ENCODE assay signal across 8 mouse cellular contexts in genomic region chr13:45539205-45539568, GRCm38 (mm10). TPM values are rescaled to one million over a fixed set of nuclear protein-coding genes. Genes with fewer than 3 reads are reported as not detected.
DNase-seq lines count a peak whose midpoint lies in the region; ATAC-seq and TF ChIP-seq lines count a peak whose summit lies in the region.

No protein-coding gene starts in this region.

- intact Hi-C loops in heart, postnatal 25 days (cut with DNase I), result loop anchor here (1.0 to 5.0 kb wide), 4 partner anchors 32 to 624 kb away; no protein-coding TSS in a partner anchor

- H3K27ac ChIP-seq in forebrain, embryonic 16.5 days (ENCODE audit: low read length), result peak overlapping the region; percentile 69
- H3K27ac ChIP-seq in layer of hippocampus, adult 2 months, result peak overlapping the region; percentile 88
- H3K27ac ChIP-seq in lung, embryonic 14.5 days (ENCODE audit: low read depth), result peak overlapping the region; percentile 50; the same call in 1 of the 2 replicates

- DNase-seq in G1E (ENCODE audit: low spot score), result peak; percentile 34
- peak; percentile 49 for DNase-seq in heart, postnatal 25 days (ENCODE audit: low spot score)
- peak; percentile 78 to 83 for DNase-seq in layer of hippocampus, adult 2 months (ENCODE audit: low spot score in 2 of 2)
- peak; percentile 91 for DNase-seq in lung, embryonic 14.5 days
- DNase-seq in ovary, postnatal 10 days (ENCODE audit: low spot score), result peak; percentile 59
- DNase-seq in thymus, postnatal 14 days, result peak; percentile 61

- ATAC-seq in G1E (ENCODE audit: extremely low read depth, insufficient number of reproducible peaks, low FRiP score, poor library complexity, severe bottlenecking), result 0 out of 2 replicates have a peak, but pooled peaks have one; percentile 30
- peak; percentile 70 for ATAC-seq in cerebellum, adult (ENCODE audit: insufficient number of reproducible peaks, low FRiP score, low TSS enrichment)
- ATAC-seq in forebrain, embryonic 16.5 days, result peak; percentile 92
- peak; percentile 84 for ATAC-seq in lung, embryonic 14.5 days (ENCODE audit: insufficient read depth)

- H3K27me3 ChIP-seq in G1E (ENCODE audit: insufficient read depth, low read length), result no peaks in the 10 kb centered on the region
- H3K27me3 ChIP-seq in forebrain, embryonic 16.5 days (replicated peaks; ENCODE audit: control insufficient read depth, insufficient read depth, low read length), result no peaks in the 10 kb centered on the region
- H3K27me3 ChIP-seq in lung, embryonic 14.5 days (ENCODE audit: insufficient read depth, low read length), result no peaks in the 10 kb centered on the region

- WGBS in forebrain, embryonic 16.5 days, result 2% methylated on average over 10 of the region's 10 CpGs
- 6% methylated on average over 10 of the region's 10 CpGs for whole genome bisulfite sequencing in lung, embryonic 14.5 days

- peak; percentile 73; the same call in 1 of the 2 replicates for TF ChIP-seq CTCF in G1E (IDR thresholded peaks at IDR 0.05; ENCODE audit: low read depth, low read length)
- TF ChIP-seq CTCF in layer of hippocampus, adult 2 months (conservative IDR thresholded peaks at IDR 0.05), result peak; percentile 74
- peak; percentile 85 for TF ChIP-seq CTCF in lung, embryonic 14.5 days (IDR thresholded peaks at IDR 0.05; ENCODE audit: low read depth)

- H3K4me2 ChIP-seq in forebrain, embryonic 16.5 days (ENCODE audit: low read length), result peak overlapping the region; percentile 57
- peak overlapping the region; percentile 75 for H3K4me2 ChIP-seq in lung, embryonic 14.5 days

- H3K4me1 ChIP-seq in G1E (ENCODE audit: insufficient read depth, low read depth, low read length), result peaks cover 64% of the 10 kb centered on the region
- peaks cover 3% of the 10 kb centered on the region; the same call in 1 of the 2 replicates for H3K4me1 ChIP-seq in forebrain, embryonic 16.5 days (replicated peaks; ENCODE audit: control insufficient read depth, insufficient read depth, low read length)
- no peaks in the 10 kb centered on the region for H3K4me1 ChIP-seq in lung, embryonic 14.5 days (ENCODE audit: insufficient read depth)

- H3K4me3 ChIP-seq in G1E (ENCODE audit: low read depth, low read length), result no peak overlapping the region; the same call in 1 of the 2 replicates
- peak overlapping the region; percentile 36 for H3K4me3 ChIP-seq in forebrain, embryonic 16.5 days (replicated peaks; ENCODE audit: low read length)
- peak overlapping the region; percentile 60 for H3K4me3 ChIP-seq in layer of hippocampus, adult 2 months
- H3K4me3 ChIP-seq in lung, embryonic 14.5 days (ENCODE audit: low read depth, low read length), result peak overlapping the region; percentile 39

- no peaks in the 10 kb centered on the region for H3K9me3 ChIP-seq in G1E (replicated peaks)
- H3K9me3 ChIP-seq in forebrain, embryonic 16.5 days (ENCODE audit: control insufficient read depth, low read length), result no peaks in the 10 kb centered on the region
- H3K9me3 ChIP-seq in lung, embryonic 14.5 days (ENCODE audit: low read depth, low read length), result no peaks in the 10 kb centered on the region

- H3K9ac ChIP-seq in forebrain, embryonic 16.5 days (replicated peaks; ENCODE audit: low read depth, low read length), result peak overlapping the region; percentile 50
- peak overlapping the region; percentile 42 for H3K9ac ChIP-seq in lung, embryonic 14.5 days

- peaks cover 98% of the 10 kb centered on the region for H3K36me3 ChIP-seq in G1E (replicated peaks)
- H3K36me3 ChIP-seq in forebrain, embryonic 16.5 days (ENCODE audit: control insufficient read depth, insufficient read depth), result no peaks in the 10 kb centered on the region
- H3K36me3 ChIP-seq in lung, embryonic 14.5 days (ENCODE audit: insufficient read depth), result no peaks in the 10 kb centered on the region

RNA-seq across cellular contexts. Expression of gene Gmpr, which starts 31.9 kb away (rescaled TPM):
- total RNA-seq in G1E (2014; fragmentation: Nextera tagmentation) (82.4 and 85.9 TPM in 2 replicates), G1E (2017) (309 and 311 TPM in 2 replicates)
- polyA plus RNA-seq in G1E (2012), result 372 and 448 TPM in 2 replicates
- 20.3 and 25.9 TPM in 2 replicates for polyA plus RNA-seq in forebrain, embryonic 16.5 days (2015; fragmentation: Nextera tagmentation; extraction: Ambion mirVana)
- 100 to 1,000 TPM; 167 to 189 TPM for total RNA-seq in heart, postnatal 25 days (2021)
- 10 to 100 TPM; 63.7 to 66.9 TPM for total RNA-seq in layer of hippocampus, adult 2 months (2021)
- polyA plus RNA-seq in lung, embryonic 14.5 days (2014; fragmentation: Nextera tagmentation; extraction: Ambion mirVana), result 22.9 and 25.3 TPM in 2 replicates

Comparison
In these comparisons a context has a peak if more than half of its experiments do, and no peak if none do; other contexts are left out.
1. ATAC-seq: peak in every context shown above with its lines; median percentile 92 in forebrain, embryonic 16.5 days; 84 in lung, embryonic 14.5 days; 70 in cerebellum, adult; 30 in G1E.
2. DNase-seq: peak in every context shown above with its lines; median percentile 91 in lung, embryonic 14.5 days; 80 in layer of hippocampus, adult 2 months; 61 in thymus, postnatal 14 days; 59 in ovary, postnatal 10 days; 49 in heart, postnatal 25 days; 34 in G1E.